Mouse (Mus musculus): ENCODE measurements around the gene Gdpgp1.

GRCm38 (mm10) chr7:80191455-80191854 lies 41.2 kb upstream of the Gdpgp1 start:
- no peak for TF ChIP-seq CTCF (IDR thresholded peaks at IDR 0.05; ENCODE audit: borderline replicate concordance, extremely low read depth, insufficient read depth, insufficient read length)
- no peak for TF ChIP-seq POLR2A (IDR thresholded peaks at IDR 0.05; ENCODE audit: borderline replicate concordance, extremely low read depth, insufficient read depth, insufficient read length, poor library complexity, severe bottlenecking)
